Mouse (Mus musculus) neural tube, embryonic 14.5 days (tissue): ENCODE results near the gene Alb. TPM values are rescaled to one million over a fixed set of nuclear protein-coding genes. Genes with fewer than 3 reads are reported as not detected.

Experiments
- ATAC-seq: fragments of 200-750 bp; cut with Nextera tagmentation; 2 replicates; pipeline ENCODE4 v1.8.0; 2017; ENCODE audit warnings: low read depth, mild to moderate bottlenecking, moderate TSS enrichment, moderate library complexity
- H3K27ac ChIP-seq: fragments of 300-500 bp; sonication (generic); 2 replicates; pipeline ENCODE4 v1.5.1; 2014; ENCODE audit warnings: low read depth, mild to moderate bottlenecking, control low read depth, low read length, moderate library complexity, mixed read lengths
- H3K27me3 ChIP-seq: fragments of 300-500 bp; sonication (generic); 2 replicates; pipeline ENCODE4 v1.6.1; 2014; ENCODE audit warnings: low read length; ENCODE audit not compliant: control insufficient read depth, insufficient read depth
- H3K36me3 ChIP-seq: fragments of 300-500 bp; sonication (generic); 2 replicates; pipeline ENCODE4 v1.6.1; 2014; ENCODE audit warnings: low read length, mixed read lengths; ENCODE audit not compliant: control insufficient read depth, insufficient read depth
- H3K4me1 ChIP-seq: fragments of 300-500 bp; sonication (generic); 2 replicates; pipeline ENCODE4 v1.6.1; 2014; ENCODE audit warnings: low read length; ENCODE audit not compliant: control insufficient read depth, insufficient read depth
- H3K4me2 ChIP-seq: fragments of 300-500 bp; sonication (generic); 2 replicates; pipeline ENCODE4 v1.6.1; 2014; ENCODE audit warnings: mild to moderate bottlenecking, low read depth, low read length, control low read depth
- H3K4me3 ChIP-seq: fragments of 300-500 bp; sonication (generic); 2 replicates; pipeline ENCODE4 v1.5.1; 2014; ENCODE audit warnings: low read depth, low read length, control low read depth, mixed read lengths
- H3K9ac ChIP-seq: fragments of 300-500 bp; sonication (generic); replicated peaks from 2 replicates; pipeline ENCODE4 v1.6.1; 2014; ENCODE audit warnings: low read depth, mild to moderate bottlenecking, control low read depth, low read length, mixed read lengths
- H3K9me3 ChIP-seq: fragments of 300-500 bp; sonication (generic); 2 replicates; pipeline ENCODE4 v1.6.1; 2016; ENCODE audit warnings: low read length; ENCODE audit not compliant: control insufficient read depth
- WGBS: fragments of 180-500 bp; shearing (Covaris S2); extraction: QIAGEN DNeasy Blood & Tissue Kit; methylation state at CpG from one replicate; pipeline ENCODE4 v1.1.7; 2014; 5-methylcytosine and 5-hydroxymethylcytosine counted together
- polyA plus RNA-seq: library from polyadenylated mRNA; unstranded; fragments of >200 nt; fragmentation: Nextera tagmentation; extraction: Ambion mirVana; gene quantifications from 2 replicates; pipeline ENCODE4 v1.2.1, GENCODE M21; 2014

The Alb gene
- polyA plus RNA-seq, 1 experiment from 2014 or later: 2.4 TPM

GRCm38 (mm10) chr5:90452711-90453110 is 8.0 kb upstream of the Alb start:
- no peaks in the 10 kb centered on the region for H3K27me3 ChIP-seq
- no peak overlapping the region for H3K4me3 ChIP-seq
- WGBS: 82% methylated on average over 4 of the region's 4 CpGs
- H3K27ac ChIP-seq: no peak overlapping the region
- H3K36me3 ChIP-seq: no peaks in the 10 kb centered on the region
- no peak overlapping the region for H3K9ac ChIP-seq
- H3K9me3 ChIP-seq: no peaks in the 10 kb centered on the region
- no peak for ATAC-seq
- no peaks in the 10 kb centered on the region for H3K4me1 ChIP-seq
- no peak overlapping the region for H3K4me2 ChIP-seq

GRCm38 (mm10) chr5:90457241-90457640 is 3.5 kb upstream of the Alb start:
- no peaks in the 10 kb centered on the region for H3K4me1 ChIP-seq
- no peak overlapping the region for H3K4me3 ChIP-seq
- 85% methylated on average over 1 of the region's 1 CpGs for WGBS
- H3K4me2 ChIP-seq: no peak overlapping the region
- no peaks in the 10 kb centered on the region for H3K9me3 ChIP-seq
- no peak for ATAC-seq
- H3K9ac ChIP-seq: no peak overlapping the region
- no peaks in the 10 kb centered on the region for H3K27me3 ChIP-seq
- H3K27ac ChIP-seq: no peak overlapping the region
- H3K36me3 ChIP-seq: no peaks in the 10 kb centered on the region

GRCm38 (mm10) chr5:90458727-90459126 is 2.0 kb upstream of the Alb start:
- Histone ChIP-seq H3K4me1 (no peaks in the 10 kb centered on the region), H3K9me3 (no peaks in the 10 kb centered on the region), H3K27ac (no peak overlapping the region), H3K4me2 (no peak overlapping the region), H3K9ac (no peak overlapping the region), H3K27me3 (no peaks in the 10 kb centered on the region), H3K36me3 (no peaks in the 10 kb centered on the region), H3K4me3 (no peak overlapping the region)
- 81% methylated on average over 5 of the region's 5 CpGs for WGBS
- ATAC-seq: no peak

GRCm38 (mm10) chr5:90466806-90467205 is 6.1 kb downstream of the Alb start:
- Histone ChIP-seq H3K27me3 (no peaks in the 10 kb centered on the region), H3K36me3 (no peaks in the 10 kb centered on the region), H3K9ac (no peak overlapping the region), H3K4me3 (no peak overlapping the region), H3K27ac (no peak overlapping the region), H3K4me2 (no peak overlapping the region), H3K4me1 (no peaks in the 10 kb centered on the region), H3K9me3 (no peaks in the 10 kb centered on the region)
- ATAC-seq: no peak
- 67% methylated on average over 4 of the region's 4 CpGs for WGBS

- H3K36me3 ChIP-seq: no peaks in the 10 kb centered on the region
- H3K4me2 ChIP-seq: no peak overlapping the region
- no peak overlapping the region for H3K9ac ChIP-seq
- no peaks in the 10 kb centered on the region for H3K27me3 ChIP-seq
- H3K4me1 ChIP-seq: no peaks in the 10 kb centered on the region
- no peak overlapping the region for H3K27ac ChIP-seq
- WGBS: 8% methylated on average over 6 of the region's 6 CpGs
- peak; percentile 61 for ATAC-seq
- H3K4me3 ChIP-seq: no peak overlapping the region
- H3K9me3 ChIP-seq: no peaks in the 10 kb centered on the region
Measured at GRCm38 (mm10) chr5:90467245-90467644, 6.5 kb downstream of the Alb start.

- H3K9me3 ChIP-seq: no peaks in the 10 kb centered on the region
- WGBS: 91% methylated on average over 3 of the region's 3 CpGs
- H3K9ac ChIP-seq: no peak overlapping the region
- no peaks in the 10 kb centered on the region for H3K4me1 ChIP-seq
- H3K4me2 ChIP-seq: no peak overlapping the region
- H3K27ac ChIP-seq: no peak overlapping the region
- no peak for ATAC-seq
- H3K36me3 ChIP-seq: no peaks in the 10 kb centered on the region
- no peaks in the 10 kb centered on the region for H3K27me3 ChIP-seq
- no peak overlapping the region for H3K4me3 ChIP-seq
Measured at GRCm38 (mm10) chr5:90470836-90471235, 10.1 kb downstream of the Alb start.

GRCm38 (mm10) chr5:90473902-90474301 is 13.2 kb downstream of the Alb start:
- Histone ChIP-seq H3K27me3 (no peaks in the 10 kb centered on the region), H3K36me3 (no peaks in the 10 kb centered on the region), H3K4me2 (no peak overlapping the region), H3K9me3 (no peaks in the 10 kb centered on the region), H3K4me3 (no peak overlapping the region), H3K4me1 (no peaks in the 10 kb centered on the region), H3K27ac (no peak overlapping the region), H3K9ac (no peak overlapping the region)
- ATAC-seq: no peak
- 98% methylated on average over 4 of the region's 4 CpGs for WGBS

- Histone ChIP-seq H3K9me3 (no peaks in the 10 kb centered on the region), H3K4me3 (no peak overlapping the region), H3K36me3 (no peaks in the 10 kb centered on the region), H3K27ac (no peak overlapping the region), H3K27me3 (no peaks in the 10 kb centered on the region), H3K4me1 (no peaks in the 10 kb centered on the region), H3K4me2 (no peak overlapping the region), H3K9ac (no peak overlapping the region)
- 92% methylated on average over 5 of the region's 5 CpGs for WGBS
- no peak for ATAC-seq
Measured at GRCm38 (mm10) chr5:90474369-90474768, 13.7 kb downstream of the Alb start.

- no peak overlapping the region for H3K9ac ChIP-seq
- no peak overlapping the region for H3K4me3 ChIP-seq
- H3K27me3 ChIP-seq: no peaks in the 10 kb centered on the region
- H3K9me3 ChIP-seq: no peaks in the 10 kb centered on the region
- no peak overlapping the region for H3K27ac ChIP-seq
- H3K36me3 ChIP-seq: no peaks in the 10 kb centered on the region
- WGBS: 82% methylated on average over 3 of the region's 3 CpGs
- no peak for ATAC-seq
- H3K4me1 ChIP-seq: no peaks in the 10 kb centered on the region
- no peak overlapping the region for H3K4me2 ChIP-seq
Measured at GRCm38 (mm10) chr5:90476741-90477140, 16.0 kb downstream of the Alb start.
